Mouse (Mus musculus) liver, adult 2 months (tissue): Measurements from ENCODE around the gene AW822073.

Experiments
- CTCF ChIP-seq: fragments of 200-500 bp; IDR thresholded peaks from 2 replicates; pipeline ENCODE4 v1.5.1; 2011; ENCODE audit warnings: low read depth, low read length, control low read depth
- POLR2A ChIP-seq: fragments of 200-500 bp; IDR thresholded peaks from 2 replicates; pipeline ENCODE4 v1.6.1; 2011; ENCODE audit warnings: low read length, control low read depth; ENCODE audit not compliant: insufficient read depth; ENCODE audit errors: extremely low read depth

DNA sequence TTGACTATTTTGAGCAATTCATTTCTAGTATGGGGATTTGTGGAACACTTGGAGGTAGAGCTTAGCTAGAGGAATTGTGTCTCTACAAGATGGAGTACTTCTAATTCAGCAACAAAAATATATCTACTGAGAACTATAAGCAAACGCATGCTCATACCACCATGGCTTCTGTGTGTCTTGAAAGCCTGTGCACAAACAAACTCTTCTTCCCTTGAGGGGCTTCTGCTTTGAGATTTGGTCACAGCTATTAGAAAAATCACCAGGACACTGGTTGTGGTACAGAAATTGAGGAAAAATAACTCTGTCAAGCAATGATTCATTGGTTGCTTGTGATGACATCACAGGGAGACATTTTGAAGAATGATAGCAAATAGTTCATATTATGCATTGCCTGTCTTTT is 9.4 kb downstream of the AW822073 start:
- TF ChIP-seq CTCF (no peak), POLR2A (no peak)
